Mouse (Mus musculus) erythroblast, adult 5-6 weeks (primary cell): ENCODE measurements around the gene Cct5. TPM values are rescaled to one million over a fixed set of nuclear protein-coding genes. Genes with fewer than 3 reads are reported as not detected.

Experiments
- ATAC-seq: replicated peaks from 2 replicates; pipeline ENCODE4 v1.8.0; 2016; ENCODE audit warnings: moderate number of reproducible peaks, mild to moderate bottlenecking, moderate TSS enrichment, inconsistent platforms; ENCODE audit not compliant: poor library complexity, low FRiP score, severe bottlenecking
- total RNA-seq, 2 experiments: library from RNA; stranded (forward) in 1 of 2; stranded (reverse) in 1 of 2; fragments of 150-400 nt in 1 of 2; fragments of 200-764, 138-1000 nt in 1 of 2; gene quantifications; 2 replicates each; pipeline versions ENCODE4 v1.2.3 to v1.2.4; 2015 to 2017; ENCODE audit warnings: low replicate concordance in 2 of 2

Gene Cct5
- total RNA-seq, 2 experiments from 2014 or later, result 78.2 to 91.2 TPM

GRCm38 (mm10) chr15:31568581-31568996 lies 33.0 kb downstream of the Cct5 start:
- ATAC-seq, result no peak

- ATAC-seq, result no peak
Measured at GRCm38 (mm10) chr15:31567431-31567830, 34.2 kb downstream of the Cct5 start.

DNA sequence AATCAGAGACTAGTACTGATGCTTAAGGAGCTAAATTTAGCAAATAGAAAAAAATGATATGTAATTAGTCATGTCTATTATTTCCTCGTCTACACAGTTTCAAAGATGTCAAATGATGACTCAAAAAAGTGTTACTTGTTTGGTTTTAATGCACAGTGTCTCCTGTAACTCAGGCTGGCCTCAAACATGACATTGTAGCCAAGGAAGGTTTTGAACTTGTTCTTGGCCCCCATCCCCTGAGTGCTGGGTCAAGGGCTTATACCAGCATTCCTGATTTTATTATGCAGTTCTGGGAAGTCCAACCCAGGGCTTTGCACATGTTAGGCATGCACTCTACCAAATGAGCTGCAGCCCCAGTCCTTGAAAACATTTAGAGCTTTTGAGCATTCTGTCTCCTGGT lies 35.8 kb downstream of the Cct5 start:
- no peak for ATAC-seq

- ATAC-seq, result no peak
Measured at GRCm38 (mm10) chr15:31565184-31565583, 36.4 kb downstream of the Cct5 start, which contains the start of gene Cmbl. TSS of gene Cmbl (plus strand) at chr15:31565389.

DNA sequence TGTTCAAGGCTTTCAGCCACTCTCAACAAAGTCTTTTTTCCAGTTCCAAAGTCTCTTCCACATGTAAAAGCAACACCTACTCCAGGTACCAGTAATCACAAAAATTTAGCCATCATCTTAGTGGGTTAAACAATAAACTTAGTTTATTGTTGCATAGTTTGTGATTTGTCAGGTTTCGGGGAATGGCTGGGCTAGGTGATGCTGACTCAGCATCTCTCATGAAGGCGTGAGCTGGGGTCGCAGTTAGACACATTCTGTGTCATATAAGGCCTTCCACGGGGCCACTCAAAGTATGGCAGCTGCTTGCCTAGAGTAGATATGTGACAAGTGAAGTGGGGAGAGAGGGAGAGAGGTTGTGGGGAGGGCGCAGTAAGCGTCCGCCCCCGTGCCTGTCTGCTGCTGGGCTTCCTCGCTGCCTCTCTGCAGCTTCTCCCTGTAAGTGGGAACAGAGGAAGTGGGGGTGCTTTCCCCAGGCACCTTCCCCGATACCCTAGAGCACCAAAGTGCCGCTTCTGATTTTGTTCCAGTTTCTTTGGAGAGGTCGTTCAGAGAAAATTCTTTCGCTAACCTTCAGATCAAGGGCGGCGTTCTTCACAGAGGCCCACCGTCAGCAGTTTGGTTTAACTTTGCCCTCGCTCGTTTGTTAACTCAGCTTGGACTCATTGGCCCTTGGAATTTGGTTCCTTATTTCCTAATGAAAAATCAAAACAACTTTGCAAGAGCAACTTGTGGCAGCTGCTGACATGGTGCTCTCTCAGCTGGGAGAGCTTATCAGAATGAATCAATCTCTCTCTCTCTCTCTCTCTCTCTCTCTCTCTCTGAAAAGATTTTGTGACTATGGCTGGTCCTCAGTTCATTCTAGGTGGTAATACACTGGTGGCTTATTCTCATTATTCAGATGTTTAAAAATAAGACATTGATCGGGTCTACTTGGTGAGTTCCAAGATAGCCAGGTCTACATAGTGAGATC lies 37.7 kb downstream of the Cct5 start:
- ATAC-seq, result no peak

DNA sequence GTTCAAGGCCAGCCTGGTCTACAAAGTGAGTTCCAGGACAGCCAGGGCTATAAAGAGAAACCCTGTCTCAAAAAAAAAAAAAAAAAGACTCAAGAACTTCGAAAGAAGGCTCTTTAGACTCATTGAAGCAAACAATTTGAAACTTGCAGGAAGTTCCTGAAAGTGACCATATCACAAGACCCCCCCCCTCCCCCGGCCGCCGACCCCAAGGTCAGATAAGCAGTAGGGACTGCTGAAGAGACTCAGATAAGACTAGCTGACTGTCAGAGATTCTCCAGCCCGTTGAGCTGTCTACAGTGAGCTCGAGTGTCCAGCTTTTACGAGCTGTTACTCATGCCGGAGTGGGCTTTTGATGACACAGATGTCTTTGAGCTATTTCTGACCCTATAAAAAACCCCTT lies 38.8 kb downstream of the Cct5 start:
- no peak for ATAC-seq

- no peak for ATAC-seq
Measured at GRCm38 (mm10) chr15:31561976-31562375, 39.6 kb downstream of the Cct5 start.

DNA sequence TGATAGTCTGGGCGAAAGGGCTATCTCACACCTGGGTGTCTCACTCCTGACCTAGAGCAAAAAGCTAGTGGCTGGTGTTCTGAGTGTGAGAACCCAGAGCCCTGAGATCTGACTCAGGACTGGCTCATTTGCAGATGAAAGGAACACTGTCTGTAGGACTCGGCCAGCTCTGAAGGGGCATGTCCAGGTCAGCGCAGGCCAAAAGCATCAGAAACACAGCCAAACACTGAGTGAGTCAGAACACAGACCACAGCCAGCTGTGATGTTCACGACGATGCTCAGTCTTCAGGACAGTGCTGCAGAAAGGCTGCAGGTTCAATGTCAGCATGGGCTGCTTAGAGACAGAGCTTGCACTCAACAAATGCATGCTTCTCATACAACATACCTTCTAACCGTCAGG lies 40.2 kb downstream of the Cct5 start:
- no peak for ATAC-seq

- ATAC-seq, result no peak
Measured at GRCm38 (mm10) chr15:31554855-31555254, 46.7 kb downstream of the Cct5 start.

GRCm38 (mm10) chr15:31550381-31550780 lies 51.2 kb downstream of the Cct5 start:
- no peak for ATAC-seq

DNA sequence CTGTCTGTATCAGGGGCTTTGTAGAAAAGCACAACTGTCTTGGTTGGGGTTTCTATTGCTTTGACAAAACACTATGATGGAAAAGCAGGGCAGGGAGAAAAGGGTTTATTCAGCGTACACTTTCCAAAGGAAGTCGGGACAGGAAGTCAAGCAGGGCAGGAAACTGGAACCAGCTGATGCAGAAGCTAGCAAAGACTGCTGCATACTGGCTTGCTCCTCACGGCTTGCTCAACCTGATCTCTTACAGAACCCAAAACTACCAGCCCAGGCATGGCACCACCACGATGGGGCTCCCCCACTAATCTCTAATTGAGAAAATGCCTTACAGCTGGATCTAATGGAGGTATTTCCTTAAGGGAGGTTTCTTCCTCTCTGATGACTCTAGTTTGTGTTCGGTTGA lies 54.2 kb downstream of the Cct5 start:
- no peak for ATAC-seq

DNA sequence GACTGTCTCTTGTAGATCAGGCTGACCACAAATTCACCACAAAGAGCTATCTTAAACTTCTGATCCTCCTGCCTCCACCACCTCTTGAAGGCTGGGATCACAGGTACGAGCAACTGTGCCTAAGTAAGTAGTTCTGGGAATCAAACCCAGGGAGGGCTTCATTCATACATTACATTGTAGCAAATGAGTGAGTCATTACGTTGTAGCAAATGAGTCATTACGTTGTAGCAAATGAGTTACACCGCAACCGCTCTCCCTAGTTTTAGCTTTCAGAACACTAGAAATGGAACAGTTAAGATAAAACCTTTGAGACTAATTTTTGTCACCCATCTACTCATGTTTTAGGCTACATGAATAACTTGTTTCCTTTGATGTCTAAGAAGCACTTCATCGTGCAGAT lies 55.3 kb downstream of the Cct5 start:
- ATAC-seq, result no peak

- ATAC-seq, result no peak
Measured at GRCm38 (mm10) chr15:31545058-31545457, 56.5 kb downstream of the Cct5 start.

- ATAC-seq, result no peak
Measured at GRCm38 (mm10) chr15:31543246-31543645, 58.4 kb downstream of the Cct5 start.

GRCm38 (mm10) chr15:31542013-31542958 lies 59.3 kb downstream of the Cct5 start:
- ATAC-seq, result no peak

Other genes starting within 250 kb of the Cct5 start
- gene Ankrd33b, start 234.1 kb downstream of the Cct5 start, total RNA-seq (2015; ENCODE audit: low replicate concordance), result 0.58 and 1.0 TPM in 2 replicates
- gene Ankrd33b, start 234.1 kb downstream of the Cct5 start, total RNA-seq (2017; ENCODE audit: low replicate concordance), result 1.1 and 2.3 TPM in 2 replicates
- not detected in 2 replicates for gene Ropn1l, start 148.1 kb downstream of the Cct5 start, total RNA-seq (2015; ENCODE audit: low replicate concordance)
- 2.1 TPM in 1 of 2 replicates, not detected in the other for gene Ropn1l, start 148.1 kb downstream of the Cct5 start, total RNA-seq (2017; ENCODE audit: low replicate concordance)
- gene March6, start 70.8 kb downstream of the Cct5 start, total RNA-seq (2015; ENCODE audit: low replicate concordance), result 32.1 and 35.5 TPM in 2 replicates
- gene March6, start 70.8 kb downstream of the Cct5 start, total RNA-seq (2017; ENCODE audit: low replicate concordance), result 54.5 and 59.6 TPM in 2 replicates
- gene Cmbl, start 36.4 kb downstream of the Cct5 start, total RNA-seq (2015; ENCODE audit: low replicate concordance), result 2.3 TPM in 1 of 2 replicates, not detected in the other
- gene Cmbl, start 36.4 kb downstream of the Cct5 start, total RNA-seq (2017; ENCODE audit: low replicate concordance), result 3.5 and 6.5 TPM in 2 replicates
- gene Fam173b, start within 50 bp of the Cct5 start, total RNA-seq (2015; ENCODE audit: low replicate concordance), result 5.4 and 6.5 TPM in 2 replicates
- gene Fam173b, start within 50 bp of the Cct5 start, total RNA-seq (2017; ENCODE audit: low replicate concordance), result 2.1 and 2.4 TPM in 2 replicates